Mouse (Mus musculus): Measurements from ENCODE around the gene Kcnc4. TPM values are rescaled to one million over a fixed set of nuclear protein-coding genes. Genes with fewer than 3 reads are reported as not detected.

The Kcnc4 gene
- 0.21 and 0.25 TPM in 2 replicates for polyA plus RNA-seq (2012; rRNA removed)

GRCm38 (mm10) chr3:107459196-107459772 lies at the start of gene Kcnc4:
Gene Kcnc4, minus strand, starts transcription at chr3:107459552.

Other genes with a start within 250 kb of the Kcnc4 start
- 28.3 and 31.9 TPM in 2 replicates for gene Cym, start 237.8 kb downstream of the Kcnc4 start, polyA plus RNA-seq (2012; rRNA removed)
- not detected in 2 replicates for gene A630076J17Rik, start 228.9 kb downstream of the Kcnc4 start, polyA plus RNA-seq (2012; rRNA removed)
- 0.02 TPM in 1 of 2 replicates, not detected in the other for gene Prok1, start 219.8 kb downstream of the Kcnc4 start, polyA plus RNA-seq (2012; rRNA removed)
- 31.2 and 37.6 TPM in 2 replicates for gene Lamtor5, start 180.7 kb downstream of the Kcnc4 start, polyA plus RNA-seq (2012; rRNA removed)
- gene Slc16a4, start 168.3 kb downstream of the Kcnc4 start, polyA plus RNA-seq (2012; rRNA removed) = 0.04 and 0.06 TPM in 2 replicates
- 1.1 and 1.2 TPM in 2 replicates for gene Rbm15, start 125.9 kb downstream of the Kcnc4 start, polyA plus RNA-seq (2012; rRNA removed)
- gene Slc6a17, start 58.5 kb upstream of the Kcnc4 start, polyA plus RNA-seq (2012; rRNA removed) = 4.9 and 5.2 TPM in 2 replicates
- not detected in 2 replicates for gene Ubl4b, start 95.5 kb upstream of the Kcnc4 start, polyA plus RNA-seq (2012; rRNA removed)
- not detected in 2 replicates for gene Alx3, start 135.5 kb upstream of the Kcnc4 start, polyA plus RNA-seq (2012; rRNA removed)
- gene Gm10961, start 171.8 kb upstream of the Kcnc4 start, polyA plus RNA-seq (2012; rRNA removed) = not detected in 2 replicates
- 29.9 and 32.0 TPM in 2 replicates for gene Strip1, start 172.1 kb upstream of the Kcnc4 start, polyA plus RNA-seq (2012; rRNA removed)
- gene Ahcyl1, start 237.0 kb upstream of the Kcnc4 start, polyA plus RNA-seq (2012; rRNA removed) = 8.7 and 12.1 TPM in 2 replicates

Data from stomach, adult 2 months (tissue).